Mouse (Mus musculus) heart, postnatal 0 days (tissue): ENCODE results near the gene Tsga10ip.

ENCODE experiments used
- CTCF ChIP-seq: IDR thresholded peaks from 2 replicates; pipeline ENCODE4 v1.5.1; 2016; ENCODE audit warnings: antibody characterized with exemption, control low read depth, low read depth
- EP300 ChIP-seq: IDR thresholded peaks from 2 replicates; pipeline ENCODE4 v1.6.1; 2016; ENCODE audit warnings: antibody characterized with exemption, low read depth

GRCm38 (mm10) chr19:5419630-5420029, 17.3 kb upstream of the Tsga10ip start:
- TF ChIP-seq EP300, result no peak
- TF ChIP-seq CTCF, result no peak
